Comparison of ENCODE assay signal across 20 mouse cellular contexts in the genomic region with DNA sequence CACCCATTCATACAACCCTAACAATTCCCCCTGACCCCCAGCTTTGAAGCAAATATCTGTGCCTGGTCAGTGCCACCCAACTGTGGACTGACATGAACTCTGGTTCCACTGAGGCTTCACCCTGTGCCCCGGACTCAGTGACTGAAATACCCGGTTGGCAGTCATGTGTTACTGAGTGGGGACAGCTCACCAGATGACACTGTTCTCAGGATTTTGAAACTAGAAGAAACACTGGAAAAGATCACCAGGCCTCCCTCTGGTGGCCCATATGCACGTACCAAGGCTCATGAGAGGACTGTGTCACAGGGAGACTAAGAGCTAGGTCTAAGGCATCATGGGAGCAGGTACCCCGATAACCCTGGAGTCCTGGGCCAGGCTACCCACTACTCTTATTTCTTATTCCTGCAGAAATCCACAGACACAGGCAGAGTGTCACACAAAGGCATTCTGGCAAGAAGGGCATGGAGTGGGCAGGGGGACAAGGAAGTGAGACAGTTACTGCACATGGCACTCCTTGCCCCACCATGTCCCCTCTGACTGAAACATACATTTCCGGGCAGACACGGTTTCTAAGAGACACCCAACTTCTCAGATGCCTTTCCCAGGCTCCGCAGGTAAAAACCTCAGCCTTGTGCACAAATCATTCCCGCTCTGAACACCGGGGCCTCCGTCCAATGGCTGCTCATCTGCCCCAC. TPM values are rescaled to one million over a fixed set of nuclear protein-coding genes. Genes with fewer than 3 reads are reported as not detected.
DNase-seq lines count a peak whose midpoint lies in the region; ATAC-seq and TF ChIP-seq lines count a peak whose summit lies in the region.
"Had no signal": no experiment of that assay in that cellular context is flagged by ENCODE, and none has a peak within 500 bp of the region (broad histone marks: within the 10 kb centered on the region; RNA-seq: fewer than 3 reads in every experiment).

No protein-coding gene starts in this region.

- TF ChIP-seq CTCF in gastrocnemius, adult 2 months (IDR thresholded peaks at IDR 0.05) = 0 out of 2 replicates have a peak, but pooled peaks have one; percentile 11
- peak; percentile 12; the same call in 1 of the 2 replicates for TF ChIP-seq CTCF in liver, embryonic 14.5 days (IDR thresholded peaks at IDR 0.05; ENCODE audit: low read depth)

- no peaks in the 10 kb centered on the region for H3K27me3 ChIP-seq in liver, embryonic 14.5 days (ENCODE audit: control insufficient read depth, insufficient read depth, low read length)
- no peaks in the 10 kb centered on the region for H3K27me3 ChIP-seq in stomach, embryonic 15.5 days (replicated peaks)
- H3K27me3 ChIP-seq in embryonic facial prominence, embryonic 10.5 days (replicated peaks; ENCODE audit: low read depth, poor library complexity, severe bottlenecking) = no peaks in the 10 kb centered on the region
- H3K27me3 ChIP-seq: forebrain, embryonic 15.5 days; heart, embryonic 15.5 days had no signal

- no peak overlapping the region for H3K9ac ChIP-seq in liver, embryonic 14.5 days (replicated peaks)
- H3K9ac ChIP-seq in stomach, embryonic 15.5 days = no peak overlapping the region
- H3K9ac ChIP-seq: forebrain, embryonic 15.5 days; heart, embryonic 15.5 days; lung, embryonic 14.5 days had no signal

- WGBS in liver, embryonic 14.5 days (ENCODE audit: insufficient replicate concordance) = 70% methylated on average over 10 of the region's 10 CpGs
- 80% methylated on average over 10 of the region's 10 CpGs for WGBS in stomach, embryonic 15.5 days
- 92% methylated on average over 10 of the region's 10 CpGs for WGBS in embryonic facial prominence, embryonic 10.5 days

- no peak for DNase-seq in gastrocnemius, adult 2 months
- DNase-seq in gastrocnemius, postnatal 10 days = no peak
- DNase-seq in liver, embryonic 14.5 days (ENCODE audit: low read depth in 3 of 3, low spot score in 3 of 3) = no peak
- DNase-seq in liver = no peak
- peak; percentile 40 for DNase-seq in brain, adult 2 months (ENCODE audit: low read depth, low spot score)
- DNase-seq in embryo, embryonic 10 days (ENCODE audit: low spot score) = no peak
- DNase-seq in embryonic facial prominence, embryonic 10.5 days (ENCODE audit: low spot score) = no peak
- DNase-seq: B cell, adult 2 months; gastrocnemius, postnatal 14 days; kidney, postnatal 10 days; left cerebral cortex, postnatal 4 days; lung, embryonic 14.5 days; right cerebral cortex, adult 18-20 months; thymus, postnatal 25 days had no signal

- intact Hi-C loops in gastrocnemius, adult 2 months (cut with DNase I) = loop anchor here (5.0 kb wide), 1 partner anchor 40 kb away; no protein-coding TSS in a partner anchor

- H3K4me1 ChIP-seq in liver, embryonic 14.5 days (replicated peaks; ENCODE audit: control insufficient read depth in 2 of 2, insufficient read depth in 2 of 2, low read length in 1 of 2) = no peaks in the 10 kb centered on the region
- peaks cover 21% of the 10 kb centered on the region; the same call in 1 of the 2 replicates for H3K4me1 ChIP-seq in stomach, embryonic 15.5 days
- peaks cover 37% of the 10 kb centered on the region for H3K4me1 ChIP-seq in embryonic facial prominence, embryonic 10.5 days

- ATAC-seq in liver, embryonic 14.5 days (ENCODE audit: insufficient read depth) = no peak
- ATAC-seq in stomach, embryonic 15.5 days (ENCODE audit: insufficient read depth, low FRiP score, low read depth) = peak; percentile 34; the same call in 1 of the 2 replicates
- ATAC-seq: forebrain, embryonic 15.5 days had no signal

- H3K9me3 ChIP-seq in liver, embryonic 14.5 days (ENCODE audit: control insufficient read depth, low read length) = no peaks in the 10 kb centered on the region
- no peaks in the 10 kb centered on the region for H3K9me3 ChIP-seq in stomach, embryonic 15.5 days
- H3K9me3 ChIP-seq in embryonic facial prominence, embryonic 10.5 days = no peaks in the 10 kb centered on the region
- H3K9me3 ChIP-seq: forebrain, embryonic 15.5 days; G1E; heart, embryonic 15.5 days had no signal

- peak overlapping the region; percentile 72 for H3K27ac ChIP-seq in gastrocnemius, adult 2 months
- no peak overlapping the region for H3K27ac ChIP-seq in liver, embryonic 14.5 days
- H3K27ac ChIP-seq in stomach, embryonic 15.5 days = peak overlapping the region; percentile 68
- H3K27ac ChIP-seq in embryonic facial prominence, embryonic 10.5 days (replicated peaks) = no peak overlapping the region
- H3K27ac ChIP-seq: forebrain, embryonic 15.5 days; heart, embryonic 15.5 days had no signal

- H3K4me3 ChIP-seq in gastrocnemius, adult 2 months = peak overlapping the region; percentile 68
- no peak overlapping the region for H3K4me3 ChIP-seq in liver, embryonic 14.5 days (ENCODE audit: insufficient read depth in 1 of 2, low read depth in 2 of 2, low read length in 2 of 2)
- no peak overlapping the region for H3K4me3 ChIP-seq in stomach, embryonic 15.5 days (replicated peaks)
- no peak overlapping the region for H3K4me3 ChIP-seq in embryonic facial prominence, embryonic 10.5 days
- H3K4me3 ChIP-seq: forebrain, embryonic 15.5 days; heart, embryonic 15.5 days; myocyte had no signal

- H3K4me2 ChIP-seq in liver, embryonic 14.5 days (ENCODE audit: low read depth) = no peak overlapping the region
- peak overlapping the region; percentile 12; the same call in 1 of the 2 replicates for H3K4me2 ChIP-seq in stomach, embryonic 15.5 days
- H3K4me2 ChIP-seq: forebrain, embryonic 15.5 days; heart, embryonic 15.5 days; lung, embryonic 14.5 days; midbrain, embryonic 11.5 days had no signal

- no peak for TF ChIP-seq EP300 in liver, embryonic 14.5 days (IDR thresholded peaks at IDR 0.05; ENCODE audit: low read depth)

- no peaks in the 10 kb centered on the region for H3K36me3 ChIP-seq in liver, embryonic 14.5 days (replicated peaks; ENCODE audit: control insufficient read depth, insufficient read depth, low read depth)
- H3K36me3 ChIP-seq in stomach, embryonic 15.5 days = no peaks in the 10 kb centered on the region
- H3K36me3 ChIP-seq in embryonic facial prominence, embryonic 10.5 days (replicated peaks) = no peaks in the 10 kb centered on the region; the same call in 1 of the 2 replicates
- H3K36me3 ChIP-seq: forebrain, embryonic 15.5 days; G1E; heart, embryonic 15.5 days had no signal

RNA-seq across cellular contexts. Expression of gene Ksr1, which starts 34.2 kb away (rescaled TPM):
- 10 to 100 TPM; 92.9 to 98.3 TPM for total RNA-seq in gastrocnemius, adult 2 months (2021)
- 100 to 1,000 TPM; 103 to 118 TPM for total RNA-seq in gastrocnemius, postnatal 10 days (2021)
- polyA plus RNA-seq in liver, embryonic 14.5 days (2012; rRNA removed) = 3.2 and 4.0 TPM in 2 replicates
- 1.7 and 2.8 TPM in 2 replicates for polyA plus RNA-seq in liver, embryonic 14.5 days (2014; fragmentation: Nextera tagmentation; extraction: Ambion mirVana)
- polyA plus RNA-seq in stomach, embryonic 15.5 days (2015; fragmentation: Nextera tagmentation; extraction: Ambion mirVana) = 2.8 and 3.2 TPM in 2 replicates
- 1.0 and 1.5 TPM in 2 replicates for polyA plus RNA-seq in embryonic facial prominence, embryonic 10.5 days (2016; fragmentation: Nextera tagmentation; extraction: Ambion mirVana)

Comparison
In these comparisons a context has a peak if more than half of its experiments do, and no peak if none do; other contexts are left out.
1. H3K27ac ChIP-seq: peak in gastrocnemius, adult 2 months (single experiment) and stomach, embryonic 15.5 days (single experiment); none in liver, embryonic 14.5 days (single experiment) and embryonic facial prominence, embryonic 10.5 days (single experiment).